Mouse (Mus musculus): ENCODE data around the gene Mief1.

DNA sequence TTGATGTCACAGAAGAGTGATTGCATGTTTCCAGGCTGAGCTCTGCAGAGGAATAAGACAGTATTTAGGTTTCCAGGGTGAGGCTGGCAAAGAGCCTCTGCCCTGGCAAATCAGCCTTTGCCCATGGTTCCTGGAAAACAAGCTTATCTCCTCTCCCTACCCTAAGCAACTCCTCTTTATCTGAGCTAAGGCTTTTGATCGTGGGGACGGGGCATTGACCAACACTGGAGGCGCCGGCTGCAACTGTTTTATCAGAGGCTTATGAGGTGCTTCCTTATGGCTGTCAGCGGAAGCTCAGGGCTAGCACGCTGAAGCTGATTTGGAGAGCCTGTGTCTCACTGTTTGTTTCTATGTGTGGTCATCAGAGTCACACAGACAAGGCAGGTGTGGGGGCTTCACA lies 16.8 kb downstream of the Mief1 start:
- TF ChIP-seq CTCF (IDR thresholded peaks at IDR 0.05; ENCODE audit: extremely low read depth, insufficient read depth, low read length): no peak
- no peak for TF ChIP-seq POLR2A (IDR thresholded peaks at IDR 0.05; ENCODE audit: extremely low read depth, insufficient read depth, low read length)
